Mouse (Mus musculus) CH12.LX (cell line): ENCODE measurements around the gene Ncoa5. TPM values are rescaled to one million over a fixed set of nuclear protein-coding genes. Genes with fewer than 3 reads are reported as not detected.

Experiments used
- DNase-seq: peaks from one replicate; pipeline ENCODE4 v3.0.0-alpha.2; 2013; ENCODE audit errors: extremely low read depth
- H3K27ac ChIP-seq: 2 replicates; pipeline ENCODE4 v1.5.1; 2012; ENCODE audit warnings: low read depth, mild to moderate bottlenecking, control low read depth, moderate library complexity; ENCODE audit not compliant: insufficient read depth
- H3K27me3 ChIP-seq: replicated peaks from 2 replicates; pipeline ENCODE3; 2012; ENCODE audit warnings: inconsistent platforms
- H3K36me3 ChIP-seq, 2 experiments: replicated peaks in 1 of 2; 2 replicates each; pipeline versions ENCODE3 to v1.6.1; 2012; ENCODE audit warnings: inconsistent platforms in 1 of 2, low read length in 1 of 2, mild to moderate bottlenecking in 1 of 2, mixed read lengths in 1 of 2, moderate library complexity in 1 of 2; ENCODE audit not compliant: control insufficient read depth in 1 of 2, insufficient read depth in 1 of 2
- H3K4me1 ChIP-seq, 2 experiments: 2 replicates each; pipeline ENCODE4 v1.6.1; 2012; ENCODE audit warnings: inconsistent platforms in 1 of 2, moderate library complexity in 1 of 2; ENCODE audit not compliant: insufficient read depth in 2 of 2, control insufficient read depth in 1 of 2
- H3K4me2 ChIP-seq: 2 replicates; pipeline ENCODE4 v1.6.1; 2012; ENCODE audit warnings: low read depth, mild to moderate bottlenecking, control low read depth; ENCODE audit not compliant: poor library complexity, insufficient read depth, severe bottlenecking
- H3K4me3 ChIP-seq, 3 experiments: fragments of 150-350 bp in 1 of 3; sonication (generic) in 1 of 3; replicated peaks in 1 of 3; 2 replicates each; pipeline versions ENCODE3 to v1.5.1; 2011 to 2012; ENCODE audit warnings: low read depth in 2 of 3, low read length in 2 of 3, mild to moderate bottlenecking in 2 of 3, moderate library complexity in 2 of 3, control low read depth in 1 of 3, improper control_type of control experiment in 1 of 3, inconsistent platforms in 1 of 3, mixed read lengths in 1 of 3; ENCODE audit not compliant: poor library complexity in 1 of 3
- H3K79me2 ChIP-seq: replicated peaks from 2 replicates; pipeline ENCODE4 v1.6.1; 2012; ENCODE audit warnings: mild to moderate bottlenecking, moderate library complexity; ENCODE audit not compliant: control insufficient read depth, poor library complexity, insufficient read depth, severe bottlenecking; ENCODE audit errors: extremely low read depth
- H3K9ac ChIP-seq: 2 replicates; pipeline ENCODE4 v1.6.1; 2012; ENCODE audit warnings: low read depth, mild to moderate bottlenecking, control low read depth, moderate library complexity; ENCODE audit not compliant: insufficient read depth
- H3K9me3 ChIP-seq: replicated peaks from 2 replicates; pipeline ENCODE3; 2012; ENCODE audit warnings: low read length, inconsistent platforms, mixed read lengths
- CHD1 ChIP-seq: IDR thresholded peaks from 2 replicates; pipeline ENCODE4 v1.6.1; 2012; ENCODE audit warnings: low read depth, low read length, improper control_type of control experiment, inconsistent platforms
- CHD2 ChIP-seq: IDR thresholded peaks from 2 replicates; pipeline ENCODE4 v1.6.1; 2011; ENCODE audit warnings: low read length, improper control_type of control experiment
- CTCF ChIP-seq, 2 experiments: IDR thresholded peaks in 1 of 2; conservative IDR thresholded peaks in 1 of 2; 2 replicates each; pipeline ENCODE4 v1.5.1; 2011 to 2012; ENCODE audit warnings: low read depth in 2 of 2, low read length in 2 of 2, improper control_type of control experiment in 1 of 2, inconsistent platforms in 1 of 2, mild to moderate bottlenecking in 1 of 2, moderate library complexity in 1 of 2
- E2F4 ChIP-seq: IDR thresholded peaks from 2 replicates; pipeline ENCODE4 v1.6.1; 2011; ENCODE audit warnings: low read depth, low read length, improper control_type of control experiment; ENCODE audit not compliant: insufficient replicate concordance
- ELF1 ChIP-seq: IDR thresholded peaks from 2 replicates; pipeline ENCODE4 v1.6.1; 2014; ENCODE audit warnings: low read depth, mild to moderate bottlenecking, inconsistent platforms, low read length, improper control_type of control experiment
- EP300 ChIP-seq: IDR thresholded peaks from 2 replicates; pipeline ENCODE4 v1.6.1; 2011; ENCODE audit warnings: low read length, improper control_type of control experiment
- ETS1 ChIP-seq: conservative IDR thresholded peaks from 2 replicates; pipeline ENCODE4 v1.6.1; 2012; ENCODE audit warnings: low read depth, mild to moderate bottlenecking, inconsistent platforms, low read length, improper control_type of control experiment, moderate library complexity
- GABPA ChIP-seq: IDR thresholded peaks from 2 replicates; pipeline ENCODE4 v1.6.1; 2012; ENCODE audit warnings: low read depth, low read length, improper control_type of control experiment, inconsistent platforms; ENCODE audit not compliant: insufficient replicate concordance
- HCFC1 ChIP-seq: IDR thresholded peaks from 2 replicates; pipeline ENCODE4 v1.6.1; 2012; ENCODE audit warnings: low read depth, mild to moderate bottlenecking, inconsistent platforms, low read length, improper control_type of control experiment
- IRF4 ChIP-seq: IDR thresholded peaks from 2 replicates; pipeline ENCODE4 v1.6.1; 2014; ENCODE audit warnings: low read depth, mild to moderate bottlenecking, inconsistent platforms, low read length, improper control_type of control experiment
- JUN ChIP-seq: IDR thresholded peaks from 2 replicates; pipeline ENCODE4 v1.6.1; 2011; ENCODE audit warnings: low read depth, mild to moderate bottlenecking, low read length, improper control_type of control experiment, moderate library complexity; ENCODE audit not compliant: insufficient read depth
- JUND ChIP-seq: conservative IDR thresholded peaks from 2 replicates; pipeline ENCODE4 v1.6.1; 2011; ENCODE audit warnings: low read depth, low read length, improper control_type of control experiment
- MAFK ChIP-seq: IDR thresholded peaks from 2 replicates; pipeline ENCODE4 v1.6.1; 2011; ENCODE audit warnings: low read length, improper control_type of control experiment; ENCODE audit not compliant: insufficient replicate concordance
- MAX ChIP-seq: IDR thresholded peaks from 2 replicates; pipeline ENCODE4 v1.6.1; 2011; ENCODE audit warnings: low read length, improper control_type of control experiment
- MAZ ChIP-seq: IDR thresholded peaks from 2 replicates; pipeline ENCODE4 v1.6.1; 2012; ENCODE audit warnings: low read depth, mild to moderate bottlenecking, inconsistent platforms, low read length, improper control_type of control experiment, moderate library complexity
- MXI1 ChIP-seq: IDR thresholded peaks from 2 replicates; pipeline ENCODE4 v1.6.1; 2011; ENCODE audit warnings: mild to moderate bottlenecking, low read depth, low read length, improper control_type of control experiment
- MYC ChIP-seq: IDR thresholded peaks from 2 replicates; pipeline ENCODE4 v1.6.1; 2011; ENCODE audit warnings: low read depth, mild to moderate bottlenecking, improper control_type of control experiment, low read length
- NELFE ChIP-seq: IDR thresholded peaks from 2 replicates; pipeline ENCODE4 v1.6.1; 2011; ENCODE audit warnings: low read depth, low read length, improper control_type of control experiment
- PAX5 ChIP-seq: IDR thresholded peaks from 2 replicates; pipeline ENCODE4 v1.6.1; 2012; ENCODE audit warnings: low read length, inconsistent platforms, mixed read lengths
- POLR2A ChIP-seq: IDR thresholded peaks from 2 replicates; pipeline ENCODE4 v1.6.1; 2011; ENCODE audit warnings: low read depth, mild to moderate bottlenecking, improper control_type of control experiment, low read length
- RAD21 ChIP-seq: IDR thresholded peaks from 2 replicates; pipeline ENCODE4 v1.6.1; 2011; ENCODE audit warnings: low read depth, mild to moderate bottlenecking, low read length, improper control_type of control experiment, moderate library complexity
- SIN3A ChIP-seq: IDR thresholded peaks from 2 replicates; pipeline ENCODE4 v1.6.1; 2012; ENCODE audit warnings: low read length, improper control_type of control experiment, inconsistent platforms
- SMC3 ChIP-seq: IDR thresholded peaks from 2 replicates; pipeline ENCODE4 v1.6.1; 2011; ENCODE audit warnings: low read depth, low read length, improper control_type of control experiment
- TBP ChIP-seq: conservative IDR thresholded peaks from 2 replicates; pipeline ENCODE4 v1.6.1; 2011; ENCODE audit warnings: low read depth, low read length, improper control_type of control experiment
- TCF12 ChIP-seq: IDR thresholded peaks from 2 replicates; pipeline ENCODE4 v1.6.1; 2014; ENCODE audit warnings: low read depth, mild to moderate bottlenecking, inconsistent platforms, low read length, improper control_type of control experiment
- UBTF ChIP-seq: IDR thresholded peaks from 2 replicates; pipeline ENCODE4 v1.6.1; 2012; ENCODE audit warnings: low read depth, mild to moderate bottlenecking, inconsistent platforms, low read length, improper control_type of control experiment, moderate library complexity
- USF2 ChIP-seq: conservative IDR thresholded peaks from 2 replicates; pipeline ENCODE4 v1.6.1; 2011; ENCODE audit warnings: low read depth, low read length, improper control_type of control experiment
- ZC3H11A ChIP-seq: IDR thresholded peaks from 2 replicates; pipeline ENCODE4 v1.6.1; 2012; ENCODE audit warnings: low read depth, mild to moderate bottlenecking, inconsistent platforms, low read length, improper control_type of control experiment
- ZKSCAN1 ChIP-seq: IDR thresholded peaks from 2 replicates; pipeline ENCODE4 v1.6.1; 2012; ENCODE audit warnings: low read depth, inconsistent platforms, low read length, improper control_type of control experiment, borderline replicate concordance
- ZMIZ1 ChIP-seq: IDR thresholded peaks from 2 replicates; pipeline ENCODE4 v1.6.1; 2012; ENCODE audit warnings: low read depth, mild to moderate bottlenecking, inconsistent platforms, low read length, improper control_type of control experiment
- dilution Hi-C: fragments of 300-500 bp; cut with MboI; formaldehyde crosslinking; loops from 2 replicates; pipeline ENCODE4 v1.14.3; 2020; ENCODE audit warnings: low sequenced_read_pairs; ENCODE audit not compliant: extremely low pct_unique_long_range_greater_than_20kb, extremely low pct_ligation_motif_present
- in situ Hi-C: fragments of 300-500 bp; cut with MboI; formaldehyde crosslinking; loops from 3 replicates; pipeline ENCODE4 v1.14.3; 2019; ENCODE audit warnings: low sequenced_read_pairs, low pct_ligation_motif_present, low pct_unique_long_range_greater_than_20kb, mixed read lengths
- polyA plus RNA-seq: library from polyadenylated mRNA; unstranded; fragments of >175 nt; gene quantifications from 2 replicates; pipeline ENCODE4 v1.2.1, GENCODE M21; 2012; ENCODE audit warnings: low read depth; ENCODE audit not compliant: insufficient read length
- total RNA-seq, 2 experiments: library from RNA; depleted of rRNA; stranded (reverse); fragments of 300-350 nt in 1 of 2; fragments of >200 nt in 1 of 2; gene quantifications; 2 replicates each; pipeline ENCODE4 v1.2.3; 2012 to 2014

Ncoa5 gene
- total and polyA plus RNA-seq, 3 experiments, result 18.6 to 46.4 (median 20.1) TPM

DNA sequence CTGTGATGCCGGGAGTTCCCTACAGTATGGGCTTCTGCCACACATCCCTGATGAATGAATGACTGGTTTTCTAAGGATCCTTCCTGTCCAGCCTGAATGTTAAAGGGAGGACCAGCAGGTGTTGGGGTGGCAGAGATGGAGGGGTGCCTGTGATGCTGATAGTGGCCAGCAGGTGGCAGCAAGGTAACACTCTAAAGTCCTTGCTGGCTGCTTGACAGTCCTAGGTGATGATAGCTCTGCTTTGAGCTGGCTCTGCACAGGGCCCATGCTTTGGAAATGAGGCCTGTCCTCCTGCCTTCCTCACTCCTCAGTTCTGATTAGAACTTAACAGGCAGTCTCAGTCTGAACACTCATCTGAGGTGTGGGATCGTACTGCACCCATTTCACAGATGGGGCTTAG, 40.3 kb upstream of the Ncoa5 start:
- no peaks in the 10 kb centered on the region for H3K9me3 ChIP-seq
- in situ Hi-C loops, result loop anchor here (5.0 to 10.0 kb wide), 3 partner anchors 197 to 287 kb away; no protein-coding TSS in a partner anchor

DNA sequence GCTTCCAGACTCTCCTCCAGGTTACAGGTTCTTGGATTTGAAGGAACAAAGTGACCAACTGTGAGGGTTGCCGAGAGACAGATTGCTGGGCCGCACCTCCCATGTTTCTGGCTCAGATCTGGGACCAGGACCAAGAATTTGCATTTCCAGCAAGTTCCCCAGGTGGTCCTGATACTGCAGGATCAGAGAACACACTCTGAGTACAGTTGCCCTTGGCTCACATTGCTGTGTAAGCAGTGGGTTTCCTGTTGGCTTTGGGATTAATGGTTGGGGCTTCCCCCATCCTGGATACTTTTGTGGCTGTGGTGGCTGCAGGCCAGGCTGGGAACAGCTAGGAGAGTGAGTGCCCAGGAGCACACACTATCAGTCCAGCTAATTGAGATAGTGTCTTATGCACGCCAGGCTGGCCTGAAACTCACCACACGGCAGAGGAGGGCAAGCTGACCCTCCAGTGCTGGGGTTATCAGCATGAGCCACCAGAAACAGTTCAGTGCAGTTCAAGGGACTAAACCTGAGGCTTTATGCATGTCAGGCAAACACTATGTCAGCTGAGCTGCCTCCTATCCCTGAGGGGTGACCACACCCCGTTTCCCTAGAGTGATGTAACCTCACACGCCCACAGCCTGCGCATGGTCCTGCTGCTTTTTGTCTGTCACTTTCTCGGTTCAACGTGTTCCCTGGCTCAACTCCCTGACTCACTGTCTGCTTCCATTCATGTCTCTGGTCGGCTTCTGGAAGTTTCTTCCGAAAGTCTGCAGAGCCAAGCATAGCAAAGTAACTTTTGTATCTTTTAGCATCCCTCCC, 39.6 kb upstream of the Ncoa5 start:
- in situ Hi-C loops, result loop anchor here (10.0 kb wide), 1 partner anchor 261 kb away; no protein-coding TSS in a partner anchor
- no peak overlapping the region for H3K27ac ChIP-seq
- no peak overlapping the region for H3K9ac ChIP-seq
- H3K9me3 ChIP-seq, result no peaks in the 10 kb centered on the region
- peaks cover 28% of the 10 kb centered on the region for H3K27me3 ChIP-seq
- TF ChIP-seq ZKSCAN1 (no peak), SIN3A (no peak), JUN (no peak), IRF4 (no peak)
- dilution Hi-C loops, result no loop called here
- peaks cover 4 to 29% of the 10 kb centered on the region in 2 experiments; a peak in 3 of 4 replicates for H3K4me1 ChIP-seq
- H3K79me2 ChIP-seq, result no peaks in the 10 kb centered on the region
- peaks cover 20 to 26% of the 10 kb centered on the region in 2 experiments for H3K36me3 ChIP-seq
- DNase-seq, result no peak
- H3K4me2 ChIP-seq, result no peak overlapping the region
- no peak overlapping the region for H3K4me3 ChIP-seq

More for the DNA sequence above, 40.3 kb upstream of the Ncoa5 start:
- no peak overlapping the region for H3K4me2 ChIP-seq
- dilution Hi-C loops, result no loop called here
- peaks cover 31% of the 10 kb centered on the region for H3K27me3 ChIP-seq
- H3K27ac ChIP-seq, result no peak overlapping the region
- no peaks in the 10 kb centered on the region for H3K79me2 ChIP-seq
- no peak overlapping the region for H3K9ac ChIP-seq
- peaks cover 13 to 20% of the 10 kb centered on the region in 2 experiments for H3K36me3 ChIP-seq
- H3K4me1 ChIP-seq, result peaks cover 4 to 24% of the 10 kb centered on the region in 2 experiments; a peak in 3 of 4 replicates
- TF ChIP-seq ZMIZ1, result no peak
- TF ChIP-seq POLR2A, result no peak
- TF ChIP-seq USF2, result no peak
- no peak for TF ChIP-seq MAX
- no peak for TF ChIP-seq ZKSCAN1
- no peak for TF ChIP-seq EP300
- TF ChIP-seq ZC3H11A, result peak; percentile 74
- no peak for TF ChIP-seq GABPA
- TF ChIP-seq ETS1, result no peak
- peak; percentile 35; the same call in 1 of the 2 replicates for TF ChIP-seq NELFE
- TF ChIP-seq PAX5, result no peak
- TF ChIP-seq CHD2, result no peak
- TF ChIP-seq MXI1, result no peak
- no peak for TF ChIP-seq JUND
- TF ChIP-seq UBTF, result no peak
- TF ChIP-seq MAFK, result no peak
- TF ChIP-seq ELF1, result no peak; the same call in 1 of the 2 replicates
- TF ChIP-seq CHD1, result no peak
- no peak for TF ChIP-seq E2F4
- TF ChIP-seq TBP, result no peak
- TF ChIP-seq CTCF (conservative IDR thresholded peaks at IDR 0.05 in 1 of 2, IDR thresholded peaks at IDR 0.05 in 1 of 2; ENCODE audit: low read depth in 2 of 2, low read length in 2 of 2), result peak; percentile 94 to 96
- TF ChIP-seq MYC, result no peak
- TF ChIP-seq MAZ, result 0 out of 2 replicates have a peak, but pooled peaks have one; percentile 32
- TF ChIP-seq RAD21, result peak; percentile 96
- TF ChIP-seq SMC3, result peak; percentile 96
- no peak for TF ChIP-seq IRF4
- TF ChIP-seq HCFC1, result no peak
- no peak for TF ChIP-seq JUN
- TF ChIP-seq TCF12, result no peak
- peak; percentile 72 for DNase-seq
- H3K4me3 ChIP-seq, result no peak overlapping the region
